Mouse (Mus musculus) gastrocnemius, postnatal 10 days (tissue): ENCODE data around the gene Dcdc2b. TPM values are rescaled to one million over a fixed set of nuclear protein-coding genes. Genes with fewer than 3 reads are reported as not detected.

Experiments
- DNase-seq: peaks from one replicate; pipeline ENCODE4 v3.0.0; 2021; ENCODE audit warnings: mixed read lengths
- long read RNA-seq, 2 experiments: library from polyadenylated mRNA; stranded (forward); transcript quantifications; one replicate each; pipeline ENCODE4 v2.0.0; 2021
- total RNA-seq, 2 experiments: library from RNA; stranded (reverse); gene quantifications; 2 replicates each; pipeline ENCODE4 v1.2.3; 2021

Gene Dcdc2b
- total RNA-seq = 1 to 10 TPM in 1 of 2 experiments, under 1 TPM in 1; 0.61 to 2.6 TPM
- long read RNA-seq, experiment 1 = 0 reads
- long read RNA-seq, experiment 2, partial matches to known transcripts = 0 of 1 reads
- long read RNA-seq, experiment 2, other reads (novel, unspliced or antisense) = 1 of 1 reads

- DNase-seq = no peak
These were observed at the start of gene Dcdc2b for GRCm38 (mm10) chr4:129614093-129614492. Dcdc2b (minus strand) TSS chr4:129614257.

GRCm38 (mm10) chr4:129662255-129662813, 48.3 kb upstream of the Dcdc2b start:
- DNase-seq = no peak

DNA sequence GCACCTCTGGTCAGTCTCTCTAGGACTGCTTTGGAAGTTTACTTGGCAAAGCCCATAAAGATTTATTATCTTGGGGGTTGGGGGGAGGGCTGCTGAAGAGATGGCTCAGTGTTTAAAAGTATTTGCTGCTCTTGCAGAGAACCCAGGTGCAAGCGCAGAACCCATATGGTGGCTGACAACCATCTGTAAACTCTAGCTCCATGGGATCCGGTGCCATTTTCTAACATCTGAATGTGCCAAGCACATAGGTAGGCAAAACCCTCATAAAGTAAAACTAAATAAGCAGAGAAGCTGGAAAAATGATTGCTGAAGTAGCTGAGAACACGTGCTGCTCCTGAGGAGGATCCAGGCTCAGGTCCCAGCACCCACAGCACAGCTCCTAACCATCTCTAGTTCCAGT, 47.5 kb upstream of the Dcdc2b start:
- DNase-seq = no peak

DNA sequence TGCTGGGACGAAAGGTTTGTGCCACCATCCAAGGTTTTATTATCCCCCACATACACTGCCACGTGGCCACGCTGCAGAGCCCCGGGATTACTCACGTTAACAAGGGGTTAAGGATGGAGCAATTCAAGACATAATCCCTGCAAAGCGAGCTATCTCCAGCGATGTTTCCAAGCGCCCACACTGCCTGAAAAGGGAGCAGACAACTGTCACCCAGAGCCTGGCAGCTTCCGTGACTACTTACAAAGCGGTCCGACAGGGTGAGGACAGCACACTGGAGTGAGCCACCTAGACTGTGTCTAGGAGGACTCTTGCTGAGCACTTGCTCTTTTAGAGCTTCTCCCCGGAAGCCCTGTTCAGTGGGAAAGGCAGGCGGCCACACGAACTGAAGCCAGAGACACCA, 40.7 kb upstream of the Dcdc2b start:
- DNase-seq = no peak

GRCm38 (mm10) chr4:129650359-129650758, 36.3 kb upstream of the Dcdc2b start:
- no peak for DNase-seq

GRCm38 (mm10) chr4:129648656-129649055, 34.6 kb upstream of the Dcdc2b start:
- no peak for DNase-seq

- DNase-seq = no peak
These were observed 31.1 kb upstream of the Dcdc2b start for GRCm38 (mm10) chr4:129645204-129645603.

- DNase-seq = no peak
These were observed 27.7 kb upstream of the Dcdc2b start for GRCm38 (mm10) chr4:129641756-129642155.

GRCm38 (mm10) chr4:129640638-129641467, 26.8 kb upstream of the Dcdc2b start, which contains the start of gene Txlna:
Txlna (minus strand) TSS chr4:129641065.
- peak; percentile 97 for DNase-seq

- DNase-seq = peak; percentile 46
These were observed 26.1 kb upstream of the Dcdc2b start for GRCm38 (mm10) chr4:129640101-129640637.

DNA sequence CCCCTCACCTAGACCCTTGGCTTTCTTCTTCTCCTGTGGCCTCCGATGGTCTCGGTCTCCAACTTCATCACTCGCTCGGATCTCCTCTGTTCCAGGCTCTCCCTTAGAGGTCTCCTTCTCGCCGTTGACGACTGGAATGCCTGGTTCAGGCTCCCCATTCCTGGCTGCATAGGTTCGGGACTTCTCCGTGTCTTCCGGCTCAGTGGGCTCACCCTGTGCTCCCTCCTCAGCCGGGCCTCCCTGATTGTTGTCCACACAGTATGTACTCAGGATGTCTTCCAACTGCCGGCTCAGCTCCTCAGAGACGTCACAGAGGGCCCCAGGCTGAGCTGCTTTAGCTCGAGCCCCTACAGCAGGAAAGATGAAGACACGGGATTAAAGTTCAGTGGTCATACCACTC, 25.2 kb upstream of the Dcdc2b start:
- DNase-seq = no peak

- DNase-seq = no peak
These were observed 19.8 kb upstream of the Dcdc2b start for GRCm38 (mm10) chr4:129633852-129634251.

- DNase-seq = no peak
These were observed 17.8 kb upstream of the Dcdc2b start for GRCm38 (mm10) chr4:129631867-129632266.

DNA sequence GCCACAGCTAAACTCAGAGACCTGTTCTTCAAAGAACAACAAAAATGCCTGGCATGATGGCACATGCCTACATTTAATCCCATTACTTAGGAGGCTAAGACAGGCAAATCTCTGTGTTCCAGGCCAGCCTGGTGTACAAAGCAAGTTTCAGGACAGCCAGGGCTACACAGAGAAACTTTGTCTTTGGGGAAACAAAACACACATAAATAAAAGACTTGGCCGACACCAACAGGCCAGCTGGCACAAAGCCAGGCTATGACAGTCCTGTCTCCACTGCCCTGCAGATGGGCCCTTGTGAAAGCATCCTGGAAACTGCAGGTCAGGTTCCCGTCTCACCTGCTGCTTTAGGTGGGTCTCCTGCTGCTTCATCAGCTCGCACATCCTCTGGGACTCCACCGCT, 16.9 kb upstream of the Dcdc2b start:
- DNase-seq = peak; percentile 39

DNA sequence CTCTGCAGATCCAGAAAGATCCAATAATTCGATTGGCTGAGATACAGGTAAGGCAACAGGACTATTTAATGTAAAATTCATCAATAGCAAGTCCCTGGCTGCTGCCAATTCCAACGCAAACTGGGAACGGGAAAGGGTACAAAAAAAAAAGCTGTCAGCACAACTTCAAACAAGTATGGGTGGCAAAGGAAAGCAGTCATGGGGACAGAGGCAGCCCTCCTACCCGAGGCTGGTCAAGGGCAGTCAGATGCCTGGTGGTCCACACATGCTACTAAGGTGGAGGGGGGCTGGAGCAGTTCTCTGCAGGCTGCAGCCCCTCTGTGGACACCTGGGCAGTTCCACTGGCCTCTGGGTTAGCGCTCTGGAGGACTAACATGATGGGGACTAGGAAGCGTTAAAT, 12.0 kb upstream of the Dcdc2b start:
- DNase-seq = no peak

DNA sequence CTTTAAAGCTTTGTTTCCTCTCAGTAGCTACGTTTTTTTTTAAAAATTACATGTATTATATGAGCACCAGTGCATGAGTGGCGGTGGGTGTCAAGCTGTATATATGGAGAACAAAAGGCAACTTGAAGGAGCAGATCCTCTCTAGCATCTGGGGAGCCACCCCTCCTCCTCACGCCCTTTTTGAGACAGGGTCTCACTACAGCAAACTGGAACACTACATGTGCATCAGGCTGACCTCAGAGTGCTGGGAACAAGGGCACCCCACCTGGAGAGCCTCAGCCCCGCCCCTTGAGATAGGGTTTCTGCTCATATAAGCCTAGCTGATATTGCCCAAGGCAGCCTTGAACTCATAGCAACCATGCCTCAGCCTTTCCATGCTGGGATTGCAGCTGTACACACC, 11.4 kb upstream of the Dcdc2b start:
- no peak for DNase-seq

GRCm38 (mm10) chr4:129625029-129625370, 10.9 kb upstream of the Dcdc2b start:
- DNase-seq = peak; percentile 36

- DNase-seq = peak; percentile 71
These were observed 10.4 kb upstream of the Dcdc2b start for GRCm38 (mm10) chr4:129624281-129625028.

- no peak for DNase-seq
These were observed 9.6 kb upstream of the Dcdc2b start, which contains the start of gene Ccdc28b for GRCm38 (mm10) chr4:129623681-129624091. Ccdc28b (minus strand) TSS chr4:129623947.

DNA sequence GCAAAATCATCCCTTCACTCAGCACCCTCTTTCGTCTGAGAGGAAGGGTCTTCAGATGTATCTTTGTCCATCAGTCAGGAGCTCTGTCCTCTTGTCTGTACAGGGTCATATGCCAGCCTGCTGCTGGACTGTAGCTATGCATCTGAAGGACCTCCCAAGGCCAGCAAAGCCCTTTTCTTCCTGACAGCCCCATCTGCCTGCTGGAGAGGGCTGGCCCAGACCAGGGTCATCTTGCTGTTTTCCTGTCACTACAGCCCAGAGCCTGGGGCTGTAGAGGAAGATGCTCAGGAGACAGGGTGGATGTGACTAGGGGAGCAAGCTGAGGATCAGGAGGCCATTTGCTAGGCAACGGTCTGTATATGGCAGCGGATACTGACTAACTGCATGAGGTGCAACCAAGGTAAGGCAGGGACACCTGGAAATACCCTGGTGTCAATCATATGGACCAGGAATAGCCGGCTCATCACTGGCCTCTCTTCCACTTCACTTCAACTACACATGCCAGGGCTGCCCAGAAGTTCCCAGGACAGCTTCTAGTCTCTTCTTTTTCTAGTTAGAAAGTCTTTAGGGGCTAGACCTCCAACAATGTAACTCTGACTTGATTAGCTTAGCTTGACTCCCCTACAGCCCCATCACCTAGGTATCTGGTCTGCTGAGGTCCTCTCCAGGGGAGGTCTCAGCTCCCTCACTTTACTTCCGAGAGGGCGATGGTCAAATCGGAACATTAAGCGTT, 8.9 kb upstream of the Dcdc2b start:
- DNase-seq = no peak

GRCm38 (mm10) chr4:129622120-129622802, 8.2 kb upstream of the Dcdc2b start:
- no peak for DNase-seq
